Mouse (Mus musculus) thymus, postnatal 4 days (tissue): Measurements from ENCODE around the gene Chst8.
A peak's percentile ranks its signal among the peaks of the same experiment; 100 is the strongest.

Experiments
- DNase-seq: peaks from one replicate; pipeline ENCODE4 v3.0.0; 2021

Chst8 gene

GRCm38 (mm10) chr7:34799404-34799771, 13.1 kb downstream of the Chst8 start:
- DNase-seq = no peak

GRCm38 (mm10) chr7:34798441-34799403, 13.8 kb downstream of the Chst8 start:
- DNase-seq = no peak

GRCm38 (mm10) chr7:34798039-34798438, 14.5 kb downstream of the Chst8 start:
- DNase-seq = no peak

GRCm38 (mm10) chr7:34790459-34790858, 22.1 kb downstream of the Chst8 start:
- DNase-seq = peak; percentile 11

- DNase-seq = no peak
These were observed 25.3 kb downstream of the Chst8 start for GRCm38 (mm10) chr7:34787171-34787570.

GRCm38 (mm10) chr7:34785052-34785451, 27.5 kb downstream of the Chst8 start:
- no peak for DNase-seq

- DNase-seq = no peak
These were observed 28.0 kb downstream of the Chst8 start for GRCm38 (mm10) chr7:34784469-34784868.

GRCm38 (mm10) chr7:34781988-34782387, 30.5 kb downstream of the Chst8 start:
- peak; percentile 17 for DNase-seq

GRCm38 (mm10) chr7:34781217-34781616, 31.3 kb downstream of the Chst8 start:
- DNase-seq = peak; percentile 12

- no peak for DNase-seq
These were observed 34.1 kb downstream of the Chst8 start for GRCm38 (mm10) chr7:34778426-34778825.

- no peak for DNase-seq
These were observed 36.9 kb downstream of the Chst8 start for GRCm38 (mm10) chr7:34775659-34776058.

- no peak for DNase-seq
These were observed 37.6 kb downstream of the Chst8 start for GRCm38 (mm10) chr7:34774947-34775346.

GRCm38 (mm10) chr7:34774020-34774419, 38.5 kb downstream of the Chst8 start:
- DNase-seq = no peak

GRCm38 (mm10) chr7:34773309-34773708, 39.2 kb downstream of the Chst8 start:
- DNase-seq = no peak

- DNase-seq = no peak
These were observed 43.0 kb downstream of the Chst8 start for GRCm38 (mm10) chr7:34769531-34769930.

- DNase-seq = no peak
These were observed 48.0 kb downstream of the Chst8 start for GRCm38 (mm10) chr7:34764250-34765148.

GRCm38 (mm10) chr7:34759378-34759822, 53.1 kb downstream of the Chst8 start:
- DNase-seq = no peak

GRCm38 (mm10) chr7:34758721-34759120, 53.8 kb downstream of the Chst8 start:
- DNase-seq = no peak

GRCm38 (mm10) chr7:34757513-34757912, 55.0 kb downstream of the Chst8 start:
- DNase-seq = peak; percentile 28

- no peak for DNase-seq
These were observed 59.2 kb downstream of the Chst8 start for GRCm38 (mm10) chr7:34753140-34753886.

GRCm38 (mm10) chr7:34752151-34752762, 60.3 kb downstream of the Chst8 start:
- no peak for DNase-seq

- no peak for DNase-seq
These were observed 62.2 kb downstream of the Chst8 start for GRCm38 (mm10) chr7:34750350-34750749.
